Mouse (Mus musculus): ENCODE data around the gene Gpatch8. TPM values are rescaled to one million over a fixed set of nuclear protein-coding genes. Genes with fewer than 3 reads are reported as not detected.
A peak's percentile ranks its signal among the peaks of the same experiment; 100 is the strongest.

Gpatch8 gene
- polyA plus RNA-seq, 1 experiment from 2014 or later: 75.1 TPM

DNA sequence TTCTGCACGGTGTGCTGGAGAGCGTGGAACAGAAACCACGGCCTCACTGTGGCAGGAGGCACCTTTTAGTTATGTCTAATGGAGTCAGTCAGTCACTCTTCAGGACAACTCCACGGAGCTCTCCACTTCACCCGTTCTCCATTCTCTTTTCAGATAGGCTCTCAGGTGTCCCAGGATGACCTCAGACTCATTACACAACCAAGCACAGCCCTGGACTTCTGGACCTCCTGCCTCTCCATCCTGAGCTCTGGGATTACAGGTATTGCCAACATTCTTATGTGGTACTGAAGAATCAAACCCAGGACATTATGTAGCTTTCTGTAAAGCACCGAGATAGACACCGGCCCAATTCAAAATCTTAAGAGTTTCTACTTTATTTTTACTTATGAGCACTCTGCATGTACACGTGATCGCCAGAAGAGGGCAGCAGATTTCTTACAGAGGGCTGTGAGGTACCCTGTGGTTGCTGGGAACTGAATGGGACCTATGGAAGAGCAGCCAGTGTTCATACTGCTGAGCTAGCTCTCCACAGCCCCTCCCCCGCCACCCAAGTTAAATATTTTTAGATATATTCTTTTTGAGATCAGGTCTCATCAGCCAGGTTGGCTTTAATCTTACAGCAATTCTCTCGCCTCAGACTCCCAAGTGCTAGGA is 69.3 kb downstream of the Gpatch8 start:
- Histone ChIP-seq H3K27me3 (no peaks in the 10 kb centered on the region), H3K9ac (no peak overlapping the region), H3K4me3 (no peak overlapping the region), H3K9me3 (replicated peaks) (no peaks in the 10 kb centered on the region), H3K4me2 (no peak overlapping the region), H3K36me3 (ENCODE audit: poor library complexity, severe bottlenecking) (peaks cover 43% of the 10 kb centered on the region), H3K4me1 (no peaks in the 10 kb centered on the region), H3K27ac (no peak overlapping the region)
- 0 out of 2 replicates have a peak, but pooled peaks have one; percentile 58 for ATAC-seq
- 73% methylated on average over 11 of the region's 11 CpGs for WGBS

DNA sequence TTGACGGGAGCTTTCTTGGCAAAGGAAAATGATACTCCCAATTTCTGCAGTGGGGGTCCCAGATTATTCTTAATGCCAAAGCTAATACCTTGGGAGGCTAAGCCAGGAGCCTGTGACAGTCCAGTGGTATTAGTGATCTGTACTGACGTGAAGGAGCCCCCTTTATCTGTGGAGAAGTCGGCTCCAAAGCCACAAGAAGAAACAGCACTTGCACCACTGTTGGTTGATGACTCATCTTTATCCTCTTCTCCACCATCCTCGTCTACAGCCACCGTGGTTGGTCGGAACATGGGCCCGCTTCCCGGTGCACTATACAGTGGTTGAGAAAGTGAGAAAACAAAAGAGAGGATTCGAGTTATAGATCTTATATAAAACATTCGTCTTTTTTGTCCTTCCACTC is 74.4 kb downstream of the Gpatch8 start:
- H3K9me3 ChIP-seq (replicated peaks): no peaks in the 10 kb centered on the region
- no peaks in the 10 kb centered on the region for H3K27me3 ChIP-seq
- H3K9ac ChIP-seq: no peak overlapping the region
- H3K4me3 ChIP-seq: no peak overlapping the region
- H3K4me2 ChIP-seq: no peak overlapping the region
- peaks cover 78% of the 10 kb centered on the region for H3K36me3 ChIP-seq (ENCODE audit: poor library complexity, severe bottlenecking)
- no peaks in the 10 kb centered on the region for H3K4me1 ChIP-seq
- H3K27ac ChIP-seq: no peak overlapping the region
- 93% methylated on average over 10 of the region's 10 CpGs for WGBS
- ATAC-seq: no peak

DNA sequence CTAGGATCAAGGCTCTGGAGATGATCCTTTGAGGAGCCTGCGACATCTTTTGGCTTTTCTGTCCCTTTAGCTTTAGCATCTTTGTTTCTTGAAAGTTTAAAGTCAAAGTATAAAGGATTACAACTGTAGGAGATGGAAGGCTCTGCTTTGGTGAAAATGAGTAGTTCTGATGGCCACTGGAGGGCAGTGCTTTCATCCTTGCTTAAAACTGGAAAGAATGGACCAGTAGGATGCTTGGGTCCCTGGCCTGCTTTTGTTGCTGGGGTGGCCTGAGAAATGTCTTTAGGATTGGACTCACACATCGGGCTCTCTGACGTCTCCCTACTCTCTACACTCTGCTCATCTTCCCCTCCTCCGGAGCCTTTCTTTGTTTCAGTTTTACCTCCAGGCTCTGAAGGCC is 75.3 kb downstream of the Gpatch8 start:
- H3K27ac ChIP-seq: no peak overlapping the region
- H3K36me3 ChIP-seq (ENCODE audit: poor library complexity, severe bottlenecking): peaks cover 69% of the 10 kb centered on the region
- no peak for ATAC-seq
- H3K4me1 ChIP-seq: no peaks in the 10 kb centered on the region
- 85% methylated on average over 4 of the region's 4 CpGs for WGBS
- no peaks in the 10 kb centered on the region for H3K9me3 ChIP-seq (replicated peaks)
- H3K9ac ChIP-seq: no peak overlapping the region
- H3K4me2 ChIP-seq: no peak overlapping the region
- H3K4me3 ChIP-seq: no peak overlapping the region
- no peaks in the 10 kb centered on the region for H3K27me3 ChIP-seq

DNA sequence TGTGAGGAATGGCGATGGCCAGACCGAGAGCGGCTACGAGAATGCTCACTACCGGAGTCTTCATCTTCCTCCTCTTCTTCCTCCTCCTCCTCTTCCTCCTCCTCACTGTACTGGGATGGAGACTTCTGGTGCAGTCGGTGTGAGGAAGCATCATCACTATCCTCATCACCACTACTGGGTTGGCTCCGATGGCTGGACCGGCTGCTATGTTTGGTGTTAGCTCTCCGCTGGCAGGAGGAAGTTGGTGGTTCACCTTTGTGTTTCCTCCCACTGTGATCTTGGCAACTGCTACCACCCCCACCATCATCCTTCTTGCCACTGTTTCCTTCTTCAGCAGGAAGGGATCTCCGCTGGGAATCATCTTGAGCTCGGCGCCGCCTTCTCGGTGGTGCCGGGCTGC is 76.1 kb downstream of the Gpatch8 start:
- H3K4me1 ChIP-seq: no peaks in the 10 kb centered on the region
- H3K27ac ChIP-seq: no peak overlapping the region
- WGBS: 97% methylated on average over 15 of the region's 15 CpGs
- ATAC-seq: no peak
- H3K4me3 ChIP-seq: no peak overlapping the region
- peaks cover 72% of the 10 kb centered on the region for H3K36me3 ChIP-seq (ENCODE audit: poor library complexity, severe bottlenecking)
- H3K4me2 ChIP-seq: no peak overlapping the region
- H3K27me3 ChIP-seq: no peaks in the 10 kb centered on the region
- H3K9me3 ChIP-seq (replicated peaks): no peaks in the 10 kb centered on the region
- H3K9ac ChIP-seq: no peak overlapping the region

DNA sequence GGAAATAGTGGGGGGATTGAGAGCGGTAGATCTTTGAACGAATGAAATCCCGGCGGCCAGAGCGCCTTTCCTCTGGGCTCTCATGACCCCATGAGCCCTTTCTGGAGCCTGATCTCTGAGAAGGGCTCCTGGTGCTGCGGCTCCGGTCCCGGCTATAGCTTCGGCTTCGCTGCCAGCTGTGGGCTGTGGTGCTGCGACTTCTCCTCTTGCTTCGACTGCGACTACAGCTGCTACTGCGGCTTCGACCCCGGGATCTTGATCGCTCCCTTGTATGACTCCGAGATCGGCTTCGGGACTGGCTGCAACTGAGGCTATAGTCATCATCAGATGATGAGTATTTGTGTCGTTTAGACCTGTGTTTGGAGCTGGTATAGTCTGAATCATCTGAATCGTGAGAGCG is 76.6 kb downstream of the Gpatch8 start:
- H3K4me2 ChIP-seq: no peak overlapping the region
- H3K9me3 ChIP-seq (replicated peaks): no peaks in the 10 kb centered on the region
- peaks cover 72% of the 10 kb centered on the region for H3K36me3 ChIP-seq (ENCODE audit: poor library complexity, severe bottlenecking)
- H3K4me1 ChIP-seq: no peaks in the 10 kb centered on the region
- no peak overlapping the region for H3K27ac ChIP-seq
- WGBS: 96% methylated on average over 23 of the region's 23 CpGs
- H3K9ac ChIP-seq: no peak overlapping the region
- H3K27me3 ChIP-seq: no peaks in the 10 kb centered on the region
- no peak for ATAC-seq
- H3K4me3 ChIP-seq: no peak overlapping the region

DNA sequence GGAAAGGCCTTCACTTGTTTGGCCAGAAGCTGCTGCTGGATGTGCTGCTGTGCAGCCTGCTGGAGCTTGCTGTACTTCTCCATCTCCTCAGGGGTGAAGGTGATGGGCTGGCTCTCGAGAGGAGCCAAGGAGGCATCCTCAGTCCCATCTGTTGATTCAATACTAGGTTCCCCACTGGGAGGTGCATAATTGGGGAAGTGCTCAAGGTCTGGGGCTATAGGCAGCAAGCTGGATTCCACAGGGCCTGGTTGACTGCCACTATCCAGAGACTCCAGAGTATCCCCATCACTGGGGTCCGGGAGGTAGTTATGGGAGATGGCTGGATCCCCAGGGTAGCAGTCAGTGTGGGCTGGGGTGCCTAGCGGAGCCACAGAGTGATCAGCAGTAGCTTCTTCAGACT is 77.5 kb downstream of the Gpatch8 start:
- H3K4me3 ChIP-seq: no peak overlapping the region
- H3K9me3 ChIP-seq (replicated peaks): no peaks in the 10 kb centered on the region
- ATAC-seq: no peak
- H3K9ac ChIP-seq: no peak overlapping the region
- H3K4me2 ChIP-seq: no peak overlapping the region
- no peak overlapping the region for H3K27ac ChIP-seq
- 89% methylated on average over 3 of the region's 3 CpGs for WGBS
- H3K4me1 ChIP-seq: no peaks in the 10 kb centered on the region
- H3K27me3 ChIP-seq: no peaks in the 10 kb centered on the region
- H3K36me3 ChIP-seq (ENCODE audit: poor library complexity, severe bottlenecking): peaks cover 71% of the 10 kb centered on the region

DNA sequence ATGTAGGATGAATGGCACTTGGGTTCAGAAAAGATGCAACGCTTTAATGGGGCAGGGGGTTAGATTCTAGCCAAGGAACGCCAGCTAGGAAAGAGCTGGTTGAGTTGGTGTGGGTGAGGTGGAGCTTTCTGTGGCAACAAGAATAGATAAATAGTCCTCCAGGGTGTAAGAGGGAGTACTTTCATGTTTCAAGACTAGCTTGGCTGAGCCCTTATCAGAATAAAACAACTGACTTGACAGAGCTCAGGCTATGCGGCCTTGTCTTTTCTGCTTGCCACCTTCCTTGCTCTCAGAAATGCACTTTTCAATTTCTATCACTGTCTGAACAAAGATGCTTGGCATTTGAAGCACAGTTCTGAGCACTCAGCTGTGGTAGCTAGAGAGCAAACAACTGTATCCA is 81.2 kb downstream of the Gpatch8 start:
- no peak overlapping the region for H3K4me2 ChIP-seq
- H3K4me3 ChIP-seq: no peak overlapping the region
- 91% methylated on average over 3 of the region's 3 CpGs for WGBS
- ATAC-seq: no peak
- H3K9ac ChIP-seq: no peak overlapping the region
- no peak overlapping the region for H3K27ac ChIP-seq
- no peaks in the 10 kb centered on the region for H3K4me1 ChIP-seq
- no peaks in the 10 kb centered on the region for H3K9me3 ChIP-seq (replicated peaks)
- H3K36me3 ChIP-seq (ENCODE audit: poor library complexity, severe bottlenecking): peaks cover 42% of the 10 kb centered on the region
- H3K27me3 ChIP-seq: no peaks in the 10 kb centered on the region

DNA sequence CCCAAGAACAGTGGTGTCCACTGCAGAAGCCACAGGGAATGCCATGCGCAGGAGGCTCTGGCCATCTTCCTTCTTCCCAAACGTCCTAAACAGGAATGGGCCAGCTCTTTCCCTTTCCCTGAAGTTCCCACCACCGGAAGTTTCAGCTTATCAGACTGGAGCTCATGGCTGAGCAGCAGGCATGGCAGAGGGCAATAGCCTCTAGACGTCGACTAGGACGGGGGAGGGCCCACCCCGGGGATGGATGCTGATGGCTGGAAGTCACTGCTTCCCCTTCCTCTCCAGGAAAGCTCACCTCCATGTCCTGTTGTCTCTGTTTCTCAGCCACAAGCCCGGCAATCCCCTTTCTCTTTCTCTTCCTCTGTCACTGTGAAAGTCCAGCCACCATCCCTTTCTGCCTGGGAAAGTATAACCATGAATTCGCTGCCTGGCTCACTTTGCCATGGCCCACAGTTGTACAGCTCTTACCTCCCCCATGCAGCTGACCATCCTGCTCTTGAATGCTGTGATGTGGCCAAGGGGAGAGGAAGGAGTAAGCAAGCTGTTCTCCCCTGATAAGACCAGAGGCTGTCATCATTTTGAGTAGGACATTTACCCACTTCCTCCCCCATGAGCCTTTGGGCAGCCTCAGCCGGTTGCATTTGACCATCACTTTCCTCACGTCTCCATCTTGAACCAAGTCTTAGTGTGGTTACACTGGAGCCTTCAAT is 86.4 kb downstream of the Gpatch8 start, which contains the start of gene Itga2b:
Gene Itga2b, minus strand, starts transcription at position 475 of the 710 bp plus-strand sequence.
- H3K27ac ChIP-seq: no peak within 1 kb of the TSS
- no peak within 1 kb of the TSS for H3K4me2 ChIP-seq
- no peak within 1 kb of the TSS for H3K9ac ChIP-seq
- H3K36me3 ChIP-seq (ENCODE audit: poor library complexity, severe bottlenecking): peaks cover 6% of the 10 kb centered on the region; the same call in 1 of the 2 replicates
- no peak for ATAC-seq
- peaks cover 27% of the 10 kb centered on the region for H3K4me1 ChIP-seq
- no peaks in the 10 kb centered on the region for H3K9me3 ChIP-seq (replicated peaks)
- WGBS: 71% methylated on average over 11 of the region's 11 CpGs
- H3K27me3 ChIP-seq: peaks cover under 1% of the 10 kb centered on the region; the same call in 1 of the 2 replicates
- no peak within 1 kb of the TSS for H3K4me3 ChIP-seq

DNA sequence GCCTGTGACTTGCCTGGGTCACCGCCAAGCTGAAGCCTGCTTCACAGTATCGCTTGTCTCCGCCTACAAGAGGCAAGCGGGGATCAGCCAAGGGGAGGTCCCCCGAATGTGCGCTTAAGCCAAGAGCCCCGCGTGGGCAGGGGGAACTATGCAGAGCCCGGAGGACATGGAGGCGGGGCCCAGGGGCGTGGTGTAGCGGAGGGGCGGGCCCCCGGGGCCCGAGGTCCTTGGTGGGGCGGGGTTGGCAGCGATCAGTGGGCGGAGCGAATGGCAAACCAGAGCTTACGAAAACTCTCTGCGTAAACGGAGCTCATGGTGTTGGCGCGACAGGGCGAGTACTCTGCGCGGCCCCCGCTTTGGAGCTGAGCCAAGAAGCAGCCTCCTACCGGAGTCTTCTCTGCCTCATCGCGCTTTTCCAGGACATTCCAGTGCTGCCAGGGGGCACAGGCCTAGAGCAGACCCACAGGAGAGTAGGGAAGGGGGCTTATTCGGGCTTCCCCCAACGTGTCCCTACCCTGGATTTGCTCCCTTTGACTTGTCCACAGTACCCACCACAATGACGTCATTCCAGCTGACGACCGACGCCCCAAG is 89.1 kb downstream of the Gpatch8 start:
- Histone ChIP-seq H3K4me3 (peak overlapping the region; percentile 42), H3K9me3 (replicated peaks) (no peaks in the 10 kb centered on the region), H3K4me2 (peak overlapping the region; percentile 66), H3K27ac (peak overlapping the region; percentile 40; the same call in 1 of the 2 replicates), H3K4me1 (peaks cover 27% of the 10 kb centered on the region), H3K9ac (peak overlapping the region; percentile 41), H3K36me3 (ENCODE audit: poor library complexity, severe bottlenecking) (no peaks in the 10 kb centered on the region), H3K27me3 (peaks cover 3% of the 10 kb centered on the region; the same call in 1 of the 2 replicates)
- peak; percentile 90 for ATAC-seq
- WGBS: under 1% methylated on average over 37 of the region's 37 CpGs

DNA sequence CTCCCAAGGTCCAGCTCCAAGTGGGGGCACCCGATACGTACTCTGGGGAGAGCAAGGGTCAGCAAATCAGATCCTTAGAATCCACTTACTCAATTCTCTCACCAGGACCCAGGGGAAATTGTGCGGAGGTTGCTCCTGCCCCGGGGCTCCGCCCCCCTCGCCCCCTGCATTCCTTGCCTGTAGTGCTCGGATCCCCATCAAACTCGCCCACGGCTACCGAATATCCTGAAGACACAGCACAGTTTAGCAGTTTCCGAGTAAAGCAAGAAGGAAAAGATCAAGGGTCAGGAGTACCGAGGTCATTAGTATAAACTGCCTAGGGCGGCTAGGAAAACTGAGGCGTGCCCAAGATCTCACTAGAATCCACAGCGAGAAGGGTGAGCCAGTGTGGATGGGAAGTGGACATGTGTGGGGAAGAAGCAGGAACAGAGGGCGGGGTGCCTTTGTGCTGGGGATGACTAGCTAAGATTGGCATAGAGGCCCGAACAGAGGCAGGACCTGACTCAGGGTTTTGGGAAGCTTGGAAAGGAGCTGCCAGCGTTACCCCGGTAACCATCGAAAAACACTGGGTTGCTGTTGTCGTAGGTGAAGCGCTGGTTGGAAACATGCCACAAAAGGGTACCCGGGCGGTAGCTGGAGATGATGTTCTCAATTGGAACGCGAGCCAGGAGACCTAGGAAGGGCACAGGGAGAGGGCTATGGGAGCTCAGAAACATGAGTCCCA is 90.3 kb downstream of the Gpatch8 start:
- H3K27me3 ChIP-seq: peaks cover 3% of the 10 kb centered on the region; the same call in 1 of the 2 replicates
- no peak overlapping the region for H3K9ac ChIP-seq
- WGBS: 6% methylated on average over 26 of the region's 26 CpGs
- peaks cover 27% of the 10 kb centered on the region for H3K4me1 ChIP-seq
- no peak overlapping the region for H3K4me3 ChIP-seq
- no peaks in the 10 kb centered on the region for H3K9me3 ChIP-seq (replicated peaks)
- 0 out of 2 replicates have a peak overlapping the region, but pooled peaks have one; percentile 15 for H3K27ac ChIP-seq
- H3K4me2 ChIP-seq: peak overlapping the region; percentile 66
- ATAC-seq: peak; percentile 29
- H3K36me3 ChIP-seq (ENCODE audit: poor library complexity, severe bottlenecking): no peaks in the 10 kb centered on the region

DNA sequence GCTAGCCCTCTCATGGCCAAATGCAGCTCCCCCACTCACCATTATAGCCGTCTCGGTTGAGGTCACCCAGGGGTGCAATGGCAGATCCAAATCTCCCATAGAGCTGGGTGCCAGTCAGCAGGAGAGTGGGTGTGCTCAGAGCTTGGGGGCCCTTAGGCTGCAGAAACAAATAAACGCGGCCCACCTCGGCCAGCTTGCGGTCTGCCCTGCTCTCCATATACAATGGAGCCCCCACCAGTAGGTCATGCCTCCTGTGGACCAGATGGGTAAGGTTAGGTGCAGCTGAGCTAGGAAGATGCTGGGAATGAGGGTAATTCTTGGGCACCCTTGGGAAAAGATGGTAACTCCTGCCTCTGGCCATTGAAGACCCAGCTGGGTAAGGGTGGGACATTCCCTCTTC is 91.3 kb downstream of the Gpatch8 start:
- H3K4me3 ChIP-seq: no peak overlapping the region
- H3K4me1 ChIP-seq: peaks cover 27% of the 10 kb centered on the region
- no peak overlapping the region for H3K27ac ChIP-seq
- no peak for ATAC-seq
- peaks cover 11% of the 10 kb centered on the region; the same call in 1 of the 2 replicates for H3K27me3 ChIP-seq
- no peak overlapping the region for H3K4me2 ChIP-seq
- 92% methylated on average over 6 of the region's 6 CpGs for WGBS
- H3K36me3 ChIP-seq (ENCODE audit: poor library complexity, severe bottlenecking): no peaks in the 10 kb centered on the region
- no peak overlapping the region for H3K9ac ChIP-seq
- H3K9me3 ChIP-seq (replicated peaks): no peaks in the 10 kb centered on the region

DNA sequence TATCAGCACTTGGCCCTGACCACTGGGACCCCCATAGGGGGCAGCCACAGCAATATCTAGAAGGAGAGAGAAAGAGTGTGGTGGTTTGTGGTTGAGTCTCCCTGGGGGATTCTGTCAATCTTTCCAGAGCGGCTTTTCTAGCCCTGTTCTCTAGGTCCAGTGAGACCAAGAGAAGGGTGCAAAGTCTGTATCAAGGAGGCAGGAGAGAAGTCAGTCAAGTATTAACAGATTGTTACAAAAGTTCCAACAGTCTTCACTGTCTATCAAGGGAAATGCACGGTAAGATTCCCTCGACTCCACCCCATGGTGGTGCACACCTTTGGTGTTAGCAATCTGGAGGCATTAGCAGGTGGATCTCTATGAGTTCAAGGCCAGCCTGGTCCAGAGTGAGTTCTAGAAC is 94.4 kb downstream of the Gpatch8 start:
- H3K36me3 ChIP-seq (ENCODE audit: poor library complexity, severe bottlenecking): no peaks in the 10 kb centered on the region
- H3K4me2 ChIP-seq: no peak overlapping the region
- H3K9me3 ChIP-seq (replicated peaks): no peaks in the 10 kb centered on the region
- no peak overlapping the region for H3K9ac ChIP-seq
- WGBS: 84% methylated on average over 3 of the region's 3 CpGs
- no peak for ATAC-seq
- H3K4me1 ChIP-seq: peaks cover 14% of the 10 kb centered on the region
- no peak overlapping the region for H3K4me3 ChIP-seq
- peaks cover 27% of the 10 kb centered on the region for H3K27me3 ChIP-seq
- no peak overlapping the region for H3K27ac ChIP-seq

Data from forebrain, embryonic 13.5 days (tissue).